Mouse (Mus musculus): Measurements from ENCODE around the gene Mcoln1. TPM values are rescaled to one million over a fixed set of nuclear protein-coding genes. Genes with fewer than 3 reads are reported as not detected.

Mcoln1 gene
- total RNA-seq, 2 experiments from 2014 or later = 23.5 to 24.9 TPM

DNA sequence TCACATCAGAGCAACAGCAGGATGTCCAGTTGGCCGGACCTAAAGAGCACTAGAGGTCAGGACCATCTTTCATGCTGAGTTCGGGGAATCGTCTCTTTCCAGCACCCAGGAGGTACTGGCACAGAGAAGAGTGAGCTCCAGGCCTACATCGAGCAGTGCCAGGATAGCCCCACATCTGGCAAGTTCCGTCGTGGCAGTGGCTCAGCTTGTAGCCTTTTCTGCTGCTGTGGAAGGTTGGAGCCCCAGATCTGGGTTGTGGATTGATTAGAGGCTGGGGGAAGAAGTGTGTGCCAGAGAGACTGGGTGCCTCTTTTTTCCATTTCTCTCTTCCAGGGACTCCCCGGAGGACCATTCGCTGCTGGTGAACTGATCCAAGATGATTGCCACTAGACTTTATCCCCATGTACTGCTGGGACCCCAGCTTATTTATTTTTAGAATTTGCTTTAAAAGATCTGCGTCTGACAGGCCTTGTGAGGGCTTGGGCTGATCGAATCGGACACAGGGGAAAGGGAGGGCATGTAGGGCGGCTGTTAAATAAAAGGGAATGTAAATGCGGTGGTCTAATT, 14.5 kb downstream of the Mcoln1 start:
- H3K27ac ChIP-seq = peak overlapping the region; percentile 87
- no peak for TF ChIP-seq CTCF (IDR thresholded peaks at IDR 0.05)
- no peak for DNase-seq
- intact Hi-C loops (cut with DNase I) = loop anchor here (2.0 to 5.0 kb wide), 2 partner anchors 14 to 108 kb away; partner anchors contain the start of genes Mcoln1, Pet100 and Xab2
- H3K4me3 ChIP-seq = peak overlapping the region; percentile 83

DNA sequence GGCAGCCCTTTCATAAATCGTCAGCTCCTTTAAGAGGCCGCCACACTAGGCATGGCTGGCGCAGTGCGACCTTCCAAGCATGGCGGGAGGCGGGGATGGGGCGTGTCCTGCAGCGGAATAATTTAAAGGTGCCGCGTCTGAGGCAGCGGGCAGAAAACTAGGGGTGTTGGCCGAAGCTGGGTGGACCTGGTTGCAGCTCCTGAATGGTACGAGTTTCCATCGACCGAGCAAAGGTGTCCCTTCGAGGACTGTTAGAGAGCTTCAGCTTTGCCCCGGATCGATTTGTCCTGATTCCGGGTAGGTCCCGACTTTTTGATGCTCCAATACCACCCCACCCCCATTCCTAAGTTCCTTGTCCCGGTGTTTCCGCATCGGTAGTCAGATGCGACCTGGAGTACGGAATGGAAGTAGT, 15.0 kb downstream of the Mcoln1 start, which contains the start of gene Pnpla6:
Gene Pnpla6 (plus strand): TSS at position 125 of the 412 bp plus-strand sequence.
- no peak for TF ChIP-seq CTCF (IDR thresholded peaks at IDR 0.05)
- H3K27ac ChIP-seq = peak within 1 kb of the TSS; percentile 87
- DNase-seq = peak; percentile 95
- intact Hi-C loops (cut with DNase I) = loop anchor here (2.0 to 5.0 kb wide), 2 partner anchors 14 to 107 kb away; partner anchors contain the start of genes Mcoln1, Pet100 and Xab2
- peak within 1 kb of the TSS; percentile 83 for H3K4me3 ChIP-seq

DNA sequence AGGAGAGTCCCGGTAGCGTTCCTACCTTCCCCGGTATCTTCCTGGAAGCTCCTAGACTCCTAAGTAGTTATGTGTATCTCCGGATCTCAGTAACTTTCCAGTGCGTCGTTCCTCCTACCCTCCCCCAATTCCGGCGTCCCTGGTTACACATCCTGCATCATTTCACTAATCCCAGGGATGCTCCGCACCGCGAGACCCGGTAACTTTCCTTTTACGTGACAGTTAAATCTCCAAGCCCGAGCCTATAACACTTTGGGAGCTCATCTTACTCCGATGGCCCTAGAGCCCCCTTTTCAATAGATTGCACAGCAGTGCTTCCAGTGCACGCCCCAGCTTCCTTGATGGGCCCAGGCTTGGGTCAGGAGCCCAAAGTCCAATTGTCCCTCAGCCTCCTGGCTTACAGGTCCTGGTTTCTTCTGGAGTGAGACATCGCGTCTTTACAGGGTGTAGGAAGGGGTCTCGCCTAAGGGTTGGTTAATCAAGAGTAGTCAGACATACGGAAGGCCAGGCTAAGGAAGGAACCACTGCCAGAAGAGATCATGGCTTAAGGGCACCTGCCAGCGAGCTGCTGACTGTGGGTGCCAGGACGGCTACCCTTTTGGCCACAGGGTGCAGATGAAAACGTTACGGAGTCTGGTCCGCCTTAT, 15.6 kb downstream of the Mcoln1 start:
- DNase-seq = peak; percentile 48
- peak overlapping the region; percentile 87 for H3K27ac ChIP-seq
- intact Hi-C loops (cut with DNase I) = loop anchor here (2.0 to 5.0 kb wide), 2 partner anchors 15 to 106 kb away; partner anchors contain the start of genes Mcoln1, Pet100 and Xab2
- no peak for TF ChIP-seq CTCF (IDR thresholded peaks at IDR 0.05)
- H3K4me3 ChIP-seq = peak overlapping the region; percentile 83

DNA sequence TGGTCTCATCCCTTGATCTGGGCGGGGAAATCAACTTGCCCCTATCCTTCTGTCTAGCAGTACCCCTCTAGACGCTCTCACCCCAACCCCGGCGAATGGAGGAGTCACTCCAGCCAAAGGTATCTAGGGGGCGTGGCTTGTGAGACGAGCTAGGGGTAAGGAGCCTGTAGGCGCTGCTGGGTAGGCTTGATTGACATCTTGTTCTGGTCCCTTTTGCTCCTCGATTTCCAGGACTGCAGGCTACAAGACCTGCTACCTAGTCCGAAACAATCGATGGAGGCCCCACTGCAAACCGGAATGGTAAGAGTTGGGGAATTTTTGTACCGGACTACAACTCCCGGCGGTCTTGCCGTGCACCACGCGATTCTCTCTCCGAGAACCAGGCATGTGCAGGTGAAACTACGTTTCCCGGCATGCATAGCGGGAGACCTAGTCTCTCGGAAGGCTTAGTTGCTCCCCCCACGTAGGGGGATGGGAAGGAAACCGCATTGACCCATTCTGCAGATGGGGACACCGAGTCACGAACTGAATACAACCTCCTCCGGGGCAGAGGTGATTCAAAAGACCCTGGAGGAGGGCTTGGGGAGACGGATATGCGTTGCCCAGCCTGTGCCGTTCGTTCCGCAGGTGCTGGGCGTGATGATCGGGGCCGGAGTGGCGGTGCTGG, 16.3 kb downstream of the Mcoln1 start:
- intact Hi-C loops (cut with DNase I) = loop anchor here (5.0 kb wide), 1 partner anchor 106 kb away; the partner anchor contains the start of genes Pet100 and Xab2
- H3K27ac ChIP-seq = peak overlapping the region; percentile 87
- TF ChIP-seq CTCF (IDR thresholded peaks at IDR 0.05) = no peak

DNA sequence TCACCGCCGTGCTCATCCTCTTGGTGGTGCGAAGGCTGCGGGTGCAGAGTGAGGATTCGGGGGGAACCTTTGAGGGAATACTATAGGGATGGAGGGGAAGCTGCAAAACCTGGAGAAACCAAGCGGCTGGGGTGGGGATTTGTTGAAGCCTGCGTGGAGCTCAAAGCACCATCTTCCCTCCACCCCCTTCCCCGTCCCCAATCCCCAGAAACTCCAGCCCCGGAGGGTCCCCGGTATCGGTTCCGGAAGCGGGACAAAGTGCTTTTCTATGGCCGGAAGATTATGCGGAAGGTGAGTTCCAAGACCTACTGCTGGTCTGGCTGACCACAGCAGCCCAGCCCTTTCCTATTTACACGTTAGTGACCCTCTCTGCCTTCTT, 16.8 kb downstream of the Mcoln1 start:
- DNase-seq = no peak
- no peak for TF ChIP-seq CTCF (IDR thresholded peaks at IDR 0.05)
- Histone ChIP-seq H3K4me3 (peak overlapping the region; percentile 83), H3K27ac (peak overlapping the region; percentile 87)
- intact Hi-C loops (cut with DNase I) = loop anchor here (5.0 kb wide), 1 partner anchor 105 kb away; the partner anchor contains the start of genes Pet100 and Xab2

More for the DNA sequence above, 16.3 kb downstream of the Mcoln1 start:
- H3K4me3 ChIP-seq = peak overlapping the region; percentile 83
- DNase-seq = peak; percentile 94

DNA sequence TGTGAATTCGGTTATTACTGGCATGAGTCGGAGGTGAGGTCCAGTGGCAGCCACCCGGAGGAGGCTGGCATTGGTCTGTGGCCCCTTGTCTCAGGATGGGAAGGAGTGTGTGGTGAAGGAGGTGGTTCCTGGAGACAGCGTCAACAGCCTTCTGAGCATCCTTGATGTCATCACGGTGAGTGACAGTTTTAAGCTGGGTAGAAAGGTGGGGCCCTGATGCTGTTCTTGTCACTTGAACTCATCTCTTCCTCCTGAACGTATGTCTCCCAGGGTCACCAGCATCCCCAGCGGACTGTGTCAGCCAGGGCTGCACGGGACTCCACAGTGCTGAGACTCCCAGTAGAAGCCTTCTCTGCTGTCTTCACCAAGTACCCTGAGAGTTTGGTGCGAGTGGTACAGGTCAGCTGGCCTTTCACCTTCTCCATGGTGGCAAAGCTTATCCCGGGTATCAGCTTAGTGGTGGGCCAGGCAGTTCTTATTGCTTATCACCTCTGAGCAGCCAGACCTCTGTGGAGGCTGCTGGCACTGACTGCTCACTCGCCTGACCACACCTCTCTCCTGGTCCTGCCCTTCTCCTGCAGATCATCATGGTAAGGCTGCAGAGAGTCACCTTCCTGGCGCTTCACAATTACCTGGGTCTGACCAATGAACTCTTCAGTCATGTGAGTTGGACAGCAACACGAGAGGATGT, 21.9 kb downstream of the Mcoln1 start:
- no peak overlapping the region for H3K27ac ChIP-seq
- no peak for DNase-seq
- intact Hi-C loops (cut with DNase I) = no loop called here
- H3K4me3 ChIP-seq = no peak overlapping the region
- TF ChIP-seq CTCF (IDR thresholded peaks at IDR 0.05) = no peak

DNA sequence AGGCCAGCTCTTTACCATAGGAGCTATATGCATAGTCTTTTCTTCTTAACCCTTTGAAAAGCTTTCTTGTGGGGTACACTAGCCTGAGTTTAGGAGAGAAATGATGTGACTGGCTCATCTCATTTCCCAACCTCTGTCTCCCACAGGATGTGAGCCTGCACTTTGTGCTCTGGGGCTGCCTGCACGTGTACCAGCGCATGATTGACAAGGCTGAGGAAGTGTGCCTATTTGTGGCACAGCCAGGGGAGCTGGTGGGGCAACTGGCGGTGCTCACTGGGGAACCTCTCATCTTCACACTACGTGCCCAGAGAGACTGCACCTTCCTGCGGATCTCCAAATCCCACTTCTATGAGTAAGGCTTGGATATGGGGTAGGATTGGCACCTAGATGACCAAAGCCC, 30.6 kb downstream of the Mcoln1 start:
- no peak for TF ChIP-seq CTCF (IDR thresholded peaks at IDR 0.05)
- Histone ChIP-seq H3K27ac (no peak overlapping the region), H3K4me3 (no peak overlapping the region)
- DNase-seq = no peak
- intact Hi-C loops (cut with DNase I) = no loop called here

DNA sequence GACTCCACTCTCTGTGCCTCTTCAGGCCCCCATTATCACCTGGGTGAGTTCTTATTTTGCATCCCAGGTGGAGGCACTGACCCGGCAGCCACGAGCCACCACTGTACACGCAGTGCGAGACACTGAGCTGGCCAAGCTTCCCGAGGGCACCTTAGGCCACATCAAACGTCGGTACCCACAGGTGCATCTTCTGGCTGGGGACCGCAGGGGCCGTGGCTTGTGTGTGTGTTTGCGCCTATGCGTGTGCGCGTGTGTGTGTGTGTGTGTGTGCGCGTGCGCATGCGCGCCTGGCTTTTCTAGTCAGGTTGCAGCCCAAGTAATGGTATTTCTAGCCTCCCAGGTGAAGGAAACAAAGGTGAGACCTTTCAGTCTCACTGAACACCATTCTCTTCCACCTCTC, 31.7 kb downstream of the Mcoln1 start:
- DNase-seq = no peak

DNA sequence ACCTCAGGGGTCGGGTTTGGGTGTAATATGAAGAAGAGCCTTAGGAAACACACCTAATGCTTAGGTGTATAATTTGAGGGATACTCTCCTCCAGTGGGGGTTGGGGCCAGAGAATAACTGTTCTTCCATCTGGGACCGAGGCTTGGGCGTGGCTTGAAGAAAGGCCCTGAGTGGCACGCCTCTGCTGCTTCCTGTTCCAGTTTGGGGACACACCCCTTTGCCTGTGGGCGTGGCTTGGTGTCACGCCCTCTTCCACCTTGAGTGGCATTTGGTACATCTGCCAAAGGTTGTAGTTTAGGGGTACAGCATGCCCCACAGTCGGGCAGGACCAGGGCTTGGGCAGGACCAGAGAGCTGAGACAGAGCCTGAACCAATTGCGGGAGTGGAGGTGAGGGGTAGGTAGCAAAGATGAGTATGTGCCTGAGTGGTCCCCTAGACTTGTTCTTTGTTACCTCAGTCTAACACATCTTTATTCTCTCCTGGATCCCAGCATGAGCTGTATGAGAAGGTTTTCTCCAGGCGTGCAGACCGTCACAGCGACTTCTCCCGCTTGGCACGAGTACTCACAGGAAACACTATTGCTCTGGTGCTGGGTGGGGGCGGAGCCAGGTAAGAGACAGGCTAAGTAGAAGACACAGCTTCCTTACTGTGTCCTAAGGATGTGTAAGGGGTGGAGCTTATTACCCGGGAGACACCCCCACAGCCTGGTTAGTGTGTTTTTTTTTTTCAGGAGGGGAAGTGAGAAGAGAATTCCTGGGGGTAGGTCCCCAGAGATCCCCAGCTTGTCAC, 36.0 kb downstream of the Mcoln1 start:
- intact Hi-C loops (cut with DNase I) = no loop called here
- no peak overlapping the region for H3K27ac ChIP-seq
- no peak for TF ChIP-seq CTCF (IDR thresholded peaks at IDR 0.05)

More for the DNA sequence above, 31.7 kb downstream of the Mcoln1 start:
- intact Hi-C loops (cut with DNase I) = no loop called here
- Histone ChIP-seq H3K4me3 (no peak overlapping the region), H3K27ac (no peak overlapping the region)
- TF ChIP-seq CTCF (IDR thresholded peaks at IDR 0.05) = no peak

DNA sequence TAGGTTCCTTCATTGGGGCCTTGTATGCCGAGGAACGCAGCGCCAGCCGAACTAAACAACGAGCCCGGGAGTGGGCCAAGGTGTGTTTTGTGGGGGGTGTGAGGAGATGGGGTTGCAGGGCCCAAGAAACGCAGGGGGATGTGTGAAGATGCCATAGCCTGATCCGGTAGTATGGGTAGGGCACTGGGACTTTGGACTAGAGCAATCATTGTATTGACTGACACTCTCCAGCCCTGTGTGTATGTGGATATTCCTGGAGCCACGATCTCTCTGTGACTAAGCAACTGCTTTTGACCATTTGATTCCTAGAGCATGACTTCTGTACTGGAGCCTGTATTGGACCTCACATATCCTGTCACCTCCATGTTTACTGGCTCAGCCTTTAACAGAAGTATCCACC, 36.7 kb downstream of the Mcoln1 start:
- intact Hi-C loops (cut with DNase I) = no loop called here
- DNase-seq = no peak
- no peak for TF ChIP-seq CTCF (IDR thresholded peaks at IDR 0.05)
- Histone ChIP-seq H3K27ac (no peak overlapping the region), H3K4me3 (no peak overlapping the region)

More for the DNA sequence above, 36.0 kb downstream of the Mcoln1 start:
- no peak for DNase-seq
- no peak overlapping the region for H3K4me3 ChIP-seq

DNA sequence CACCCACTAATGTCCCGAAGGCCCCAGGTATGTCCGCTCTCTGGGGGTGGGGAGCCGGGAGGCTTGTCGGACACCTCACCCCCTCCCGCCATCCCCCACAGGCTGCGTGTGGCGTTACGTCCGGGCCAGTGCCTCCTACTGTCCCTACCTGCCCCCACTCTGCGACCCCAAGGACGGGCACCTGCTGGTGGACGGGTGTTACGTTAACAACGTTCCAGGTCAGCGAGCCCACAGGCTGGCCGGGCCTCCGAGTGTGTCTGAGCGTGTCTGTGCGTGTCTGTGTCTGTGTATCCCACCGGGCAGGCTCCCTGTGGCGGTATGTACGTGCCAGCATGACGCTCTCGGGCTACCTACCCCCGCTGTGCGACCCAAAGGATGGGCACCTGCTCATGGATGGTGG, 37.4 kb downstream of the Mcoln1 start:
- DNase-seq = no peak
- TF ChIP-seq CTCF (IDR thresholded peaks at IDR 0.05) = no peak
- Histone ChIP-seq H3K27ac (no peak overlapping the region), H3K4me3 (no peak overlapping the region)
- intact Hi-C loops (cut with DNase I) = no loop called here

DNA sequence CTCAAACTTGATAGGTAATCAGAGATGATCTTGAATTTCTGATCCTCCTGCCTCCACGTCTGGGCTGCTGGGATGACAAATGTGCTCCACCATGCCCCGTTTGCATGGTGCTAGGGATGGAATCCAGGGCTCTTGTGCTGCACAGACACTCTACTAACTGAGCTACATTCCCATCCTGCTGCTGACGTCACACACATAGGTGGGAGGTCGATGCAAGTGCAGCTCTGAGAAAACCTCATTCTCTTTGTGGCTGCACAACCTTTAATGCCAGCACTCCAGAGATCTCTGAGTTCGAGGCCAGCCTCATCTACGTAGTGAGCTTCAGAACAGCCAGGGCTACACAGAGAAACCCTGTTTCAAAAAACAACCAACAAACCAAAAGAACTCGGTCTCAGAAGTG, 38.9 kb downstream of the Mcoln1 start:
- intact Hi-C loops (cut with DNase I) = no loop called here
- Histone ChIP-seq H3K27ac (no peak overlapping the region), H3K4me3 (no peak overlapping the region)
- no peak for DNase-seq
- no peak for TF ChIP-seq CTCF (IDR thresholded peaks at IDR 0.05)
